Mouse (Mus musculus) lung, adult 2 months (tissue): ENCODE data around the gene 9230102O04Rik.

Experiments
- CTCF ChIP-seq: fragments of 200-500 bp; IDR thresholded peaks from 2 replicates; pipeline ENCODE4 v1.5.1; 2011; ENCODE audit warnings: mild to moderate bottlenecking, low read length, control low read depth; ENCODE audit not compliant: insufficient read depth
- POLR2A ChIP-seq: fragments of 200-500 bp; IDR thresholded peaks from 2 replicates; pipeline ENCODE4 v1.6.1; 2011; ENCODE audit warnings: low read depth, mild to moderate bottlenecking, control low read depth, low read length, borderline replicate concordance; ENCODE audit errors: extremely low read depth

DNA sequence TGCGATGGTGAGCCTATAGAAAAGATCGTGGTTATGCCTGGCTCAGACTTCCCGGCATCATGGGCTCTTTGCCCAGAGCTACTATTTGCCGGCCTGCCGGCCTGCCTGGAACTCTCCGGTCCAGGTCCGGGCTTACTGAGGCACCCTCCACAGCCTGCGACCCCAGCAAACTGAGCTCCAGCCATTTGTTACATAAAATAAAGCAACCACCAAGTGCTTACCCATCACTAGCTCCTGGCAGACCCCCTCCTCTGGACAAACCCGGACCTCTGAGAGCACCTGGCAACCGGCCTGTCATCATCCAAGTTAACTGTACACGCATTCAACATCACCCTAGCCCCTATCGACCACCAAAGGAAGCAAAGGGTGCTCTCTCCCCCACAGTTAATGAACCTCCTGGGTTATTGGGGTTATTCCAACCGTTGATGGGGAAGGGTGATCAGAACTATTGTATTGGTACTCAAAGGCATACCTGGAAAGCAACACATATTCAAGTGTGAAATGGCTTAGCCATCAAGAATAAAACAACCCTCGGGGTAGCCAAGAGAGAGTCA, 4.0 kb downstream of the 9230102O04Rik start:
- no peak for TF ChIP-seq CTCF
- no peak for TF ChIP-seq POLR2A
